8 mouse cellular contexts compared by ENCODE assay signal in the genomic region with DNA sequence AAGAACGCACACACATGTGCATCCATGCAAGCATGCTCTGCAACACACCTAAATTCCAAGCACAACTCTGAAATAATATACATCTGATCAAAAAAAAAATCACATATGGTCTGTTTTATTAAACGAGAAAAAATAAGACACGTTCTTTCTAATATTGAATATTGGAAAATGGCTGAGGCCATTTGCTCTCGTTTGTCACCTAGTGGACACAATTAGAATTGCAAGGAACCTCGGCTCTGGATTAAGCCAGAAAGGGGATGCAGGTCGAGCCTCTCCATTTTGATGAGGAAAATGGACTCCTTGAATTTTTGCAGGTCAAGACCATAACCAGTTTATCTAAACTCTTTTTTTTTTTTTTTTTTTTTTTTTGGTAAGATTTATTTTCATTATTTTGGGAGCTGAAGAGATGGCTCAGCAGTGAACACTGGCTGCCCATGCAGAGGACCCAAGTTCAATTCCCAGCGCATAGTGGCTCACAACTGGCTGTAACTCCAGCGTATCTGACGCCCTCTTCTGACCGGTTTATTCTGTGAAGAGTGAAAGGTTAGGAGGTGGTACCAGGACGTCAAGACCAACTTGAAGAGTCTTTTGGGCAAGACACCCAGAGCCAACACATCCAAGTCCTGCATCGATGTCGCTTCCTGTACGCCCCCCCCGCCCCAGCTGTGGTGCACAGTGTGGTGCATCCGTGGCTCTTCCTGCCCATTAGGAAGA. TPM values are rescaled to one million over a fixed set of nuclear protein-coding genes. Genes with fewer than 3 reads are reported as not detected.
DNase-seq lines count a peak whose midpoint lies in the region; ATAC-seq and TF ChIP-seq lines count a peak whose summit lies in the region.

No protein-coding gene starts in this region.

- H3K9me3 ChIP-seq in hindbrain, embryonic 10.5 days: no peaks in the 10 kb centered on the region
- H3K9me3 ChIP-seq in hindbrain, embryonic 13.5 days: no peaks in the 10 kb centered on the region
- H3K9me3 ChIP-seq in ES-E14 (ENCODE audit: control insufficient read depth, insufficient read depth, low read depth, low read length): no peaks in the 10 kb centered on the region

- no peak overlapping the region for H3K4me2 ChIP-seq in hindbrain, embryonic 13.5 days

- no peaks in the 10 kb centered on the region for H3K36me3 ChIP-seq in hindbrain, embryonic 10.5 days
- H3K36me3 ChIP-seq in hindbrain, embryonic 13.5 days: no peaks in the 10 kb centered on the region
- H3K36me3 ChIP-seq in ES-E14 (ENCODE audit: control insufficient read depth, insufficient read depth, low read length, poor library complexity, severe bottlenecking): no peaks in the 10 kb centered on the region

- H3K4me1 ChIP-seq in hindbrain, embryonic 10.5 days (replicated peaks): peaks cover 8% of the 10 kb centered on the region; the same call in 1 of the 2 replicates
- peaks cover 7% of the 10 kb centered on the region for H3K4me1 ChIP-seq in hindbrain, embryonic 13.5 days (replicated peaks)
- peaks cover 0 to 2% of the 10 kb centered on the region in 2 experiments; a peak in 1 of 4 replicates for H3K4me1 ChIP-seq in ES-E14 (ENCODE audit: control insufficient read depth in 2 of 2, insufficient read depth in 2 of 2, low read length in 2 of 2, poor library complexity in 1 of 2)

- in situ Hi-C loops in ES-E14 (cut with MboI; ENCODE audit: low sequenced_read_pairs in 2 of 2, unreplicated experiment in 2 of 2): no loop called here

- 60% methylated on average over 16 of the region's 16 CpGs for WGBS in hindbrain, embryonic 10.5 days
- WGBS in hindbrain, embryonic 13.5 days: 58% methylated on average over 16 of the region's 16 CpGs

- H3K4me3 ChIP-seq in hindbrain, embryonic 10.5 days: no peak overlapping the region
- no peak overlapping the region for H3K4me3 ChIP-seq in hindbrain, embryonic 13.5 days
- H3K4me3 ChIP-seq in ES-E14 (ENCODE audit: insufficient read depth in 1 of 2, low read depth in 1 of 2, low read length in 2 of 2, poor library complexity in 1 of 2, severe bottlenecking in 1 of 2): peak overlapping the region in 1 of 2 experiments; percentile 19; a peak in 2 of 4 replicates

- ATAC-seq in hindbrain, embryonic 13.5 days (ENCODE audit: low FRiP score): no peak
- no peak for ATAC-seq in granulocyte monocyte progenitor cell, adult 5-6 weeks (replicated peaks; ENCODE audit: poor library complexity, severe bottlenecking)

- no peak overlapping the region for H3K27ac ChIP-seq in hindbrain, embryonic 10.5 days
- no peak overlapping the region for H3K27ac ChIP-seq in hindbrain, embryonic 13.5 days
- H3K27ac ChIP-seq in ES-E14 (ENCODE audit: insufficient read depth, low read depth, low read length, poor library complexity, severe bottlenecking): no peak overlapping the region

- H3K9ac ChIP-seq in hindbrain, embryonic 13.5 days: no peak overlapping the region
- 0 out of 2 replicates have a peak overlapping the region, but pooled peaks have one; percentile 28 for H3K9ac ChIP-seq in ES-E14 (ENCODE audit: insufficient read depth, low read depth, low read length, poor library complexity, severe bottlenecking)

- H3K27me3 ChIP-seq in hindbrain, embryonic 10.5 days (ENCODE audit: insufficient read depth, poor library complexity, severe bottlenecking): no peaks in the 10 kb centered on the region
- no peaks in the 10 kb centered on the region for H3K27me3 ChIP-seq in hindbrain, embryonic 13.5 days

- DNase-seq in hindbrain, embryonic 10.5 days (ENCODE audit: low spot score): peak; percentile 36
- DNase-seq in 416B (ENCODE audit: low read depth) (peak; percentile 68), ES-E14 (ENCODE audit: low read depth, low spot score) (peak; percentile 61)
- DNase-seq in embryo, embryonic 11 days: peak; percentile 75
- DNase-seq in lung, postnatal 14 days: peak; percentile 64
- DNase-seq in right cerebral cortex, postnatal 36 days (ENCODE audit: low spot score in 2 of 2): no peak

TF ChIP-seq in ES-E14, 5 proteins besides CTCF, POLR2A, EP300 and RAD21:
- TF ChIP-seq ZNF384 (IDR thresholded peaks at IDR 0.05; ENCODE audit: low read depth, low read length): no peak
- TF ChIP-seq MAFK (IDR thresholded peaks at IDR 0.05; ENCODE audit: insufficient read depth, low read depth, low read length): no peak
- TF ChIP-seq ZC3H11A (IDR thresholded peaks at IDR 0.05; ENCODE audit: borderline replicate concordance, low read depth, low read length): no peak
- no peak for TF ChIP-seq HCFC1 (IDR thresholded peaks at IDR 0.05; ENCODE audit: borderline replicate concordance, insufficient read depth, low read length)
- TF ChIP-seq CHD2 (IDR thresholded peaks at IDR 0.05; ENCODE audit: low read depth, low read length): no peak

RNA-seq across cellular contexts. Expression of a gene that starts 4.9 kb away (rescaled TPM):
- 44.1 and 54.2 TPM in 2 replicates for polyA plus RNA-seq in hindbrain, embryonic 10.5 days (2016; fragmentation: Nextera tagmentation; extraction: Ambion mirVana)
- 47.7 and 51.8 TPM in 2 replicates for polyA plus RNA-seq in hindbrain, embryonic 13.5 days (2015; fragmentation: Nextera tagmentation; extraction: Ambion mirVana)
- 92.3 and 118 TPM in 2 replicates for total RNA-seq in ES-E14 (2012; rRNA removed)
- total RNA-seq in granulocyte monocyte progenitor cell, adult 5-6 weeks (2014; fragmentation: Nextera tagmentation): 35.8 and 39.4 TPM in 2 replicates
- 74.6 and 75.1 TPM in 2 replicates for total RNA-seq in granulocyte monocyte progenitor cell, adult 5-6 weeks (2017)

RNA-seq across cellular contexts. Expression of a gene that starts 7.4 kb away (rescaled TPM):
- polyA plus RNA-seq in hindbrain, embryonic 10.5 days (2016; fragmentation: Nextera tagmentation; extraction: Ambion mirVana): 70.8 and 96.2 TPM in 2 replicates
- 139 and 145 TPM in 2 replicates for polyA plus RNA-seq in hindbrain, embryonic 13.5 days (2015; fragmentation: Nextera tagmentation; extraction: Ambion mirVana)
- total RNA-seq in ES-E14 (2012; rRNA removed): 13.8 and 15.6 TPM in 2 replicates
- 50.5 and 74.7 TPM in 2 replicates for total RNA-seq in granulocyte monocyte progenitor cell, adult 5-6 weeks (2014; fragmentation: Nextera tagmentation)
- total RNA-seq in granulocyte monocyte progenitor cell, adult 5-6 weeks (2017): 39.0 and 40.8 TPM in 2 replicates

RNA-seq across cellular contexts. Expression of a gene that starts 58.9 kb away (rescaled TPM):
- polyA plus RNA-seq in hindbrain, embryonic 10.5 days (2016; fragmentation: Nextera tagmentation; extraction: Ambion mirVana): 0.78 and 0.93 TPM in 2 replicates
- polyA plus RNA-seq in hindbrain, embryonic 13.5 days (2015; fragmentation: Nextera tagmentation; extraction: Ambion mirVana): 1.9 and 2.2 TPM in 2 replicates
- total RNA-seq in ES-E14 (2012; rRNA removed): 3.0 and 3.8 TPM in 2 replicates
- total RNA-seq in granulocyte monocyte progenitor cell, adult 5-6 weeks (2014; fragmentation: Nextera tagmentation): not detected in 2 replicates
- 0.62 and 0.69 TPM in 2 replicates for total RNA-seq in granulocyte monocyte progenitor cell, adult 5-6 weeks (2017)

RNA-seq across cellular contexts. Expression of a gene that starts 59.5 kb away (rescaled TPM):
- 143 and 148 TPM in 2 replicates for polyA plus RNA-seq in hindbrain, embryonic 10.5 days (2016; fragmentation: Nextera tagmentation; extraction: Ambion mirVana)
- 165 and 166 TPM in 2 replicates for polyA plus RNA-seq in hindbrain, embryonic 13.5 days (2015; fragmentation: Nextera tagmentation; extraction: Ambion mirVana)
- total RNA-seq in ES-E14 (2012; rRNA removed): 339 and 444 TPM in 2 replicates
- total RNA-seq in granulocyte monocyte progenitor cell, adult 5-6 weeks (2014; fragmentation: Nextera tagmentation): 410 and 421 TPM in 2 replicates
- total RNA-seq in granulocyte monocyte progenitor cell, adult 5-6 weeks (2017): 928 and 1,056 TPM in 2 replicates

Comparison
In these comparisons a context has a peak if more than half of its experiments do, and no peak if none do; other contexts are left out.
1. DNase-seq: peak in hindbrain, embryonic 10.5 days (single experiment), 416B (single experiment), ES-E14 (single experiment), embryo, embryonic 11 days (single experiment) and lung, postnatal 14 days (single experiment); none in right cerebral cortex, postnatal 36 days (0 of 2).